Mouse (Mus musculus) liver, embryonic 11.5 days (tissue): ENCODE results near the gene Ccdc190. TPM values are rescaled to one million over a fixed set of nuclear protein-coding genes. Genes with fewer than 3 reads are reported as not detected.
A peak's percentile ranks its signal among the peaks of the same experiment; 100 is the strongest.

ENCODE experiments used
- ATAC-seq: fragments of 200-750 bp; cut with Nextera tagmentation; replicated peaks from 2 replicates; pipeline ENCODE4 v1.8.0; 2017; ENCODE audit warnings: moderate number of reproducible peaks, mild to moderate bottlenecking, moderate TSS enrichment, moderate library complexity; ENCODE audit not compliant: low FRiP score
- DNase-seq: peaks from one replicate; pipeline ENCODE4 v3.0.0-alpha.2; 2017; ENCODE audit warnings: low spot score
- H3K27ac ChIP-seq: fragments of 300-500 bp; sonication (generic); 2 replicates; pipeline ENCODE4 v1.5.1; 2014; ENCODE audit warnings: mild to moderate bottlenecking, low read depth, low read length, control low read depth
- H3K27me3 ChIP-seq: fragments of 300-500 bp; sonication (generic); replicated peaks from 2 replicates; pipeline ENCODE4 v1.6.1; 2014; ENCODE audit warnings: low read length, mixed read lengths; ENCODE audit not compliant: control insufficient read depth, insufficient read depth
- H3K36me3 ChIP-seq: fragments of 300-500 bp; sonication (generic); 2 replicates; pipeline ENCODE4 v1.6.1; 2014; ENCODE audit warnings: mild to moderate bottlenecking, low read length, moderate library complexity, mixed read lengths; ENCODE audit not compliant: control insufficient read depth, insufficient read depth
- H3K4me1 ChIP-seq: fragments of 300-500 bp; sonication (generic); replicated peaks from 2 replicates; pipeline ENCODE4 v1.6.1; 2014; ENCODE audit warnings: low read length, mixed read lengths; ENCODE audit not compliant: control insufficient read depth, insufficient read depth
- H3K4me2 ChIP-seq: fragments of 300-500 bp; sonication (generic); 2 replicates; pipeline ENCODE4 v1.6.1; 2014; ENCODE audit warnings: mild to moderate bottlenecking, control low read depth, moderate library complexity
- H3K4me3 ChIP-seq: fragments of 300-500 bp; sonication (generic); 2 replicates; pipeline ENCODE4 v1.5.1; 2014; ENCODE audit warnings: low read depth, low read length, control low read depth
- H3K9ac ChIP-seq: fragments of 300-500 bp; sonication (generic); 2 replicates; pipeline ENCODE4 v1.6.1; 2014; ENCODE audit warnings: low read depth, low read length, control low read depth
- H3K9me3 ChIP-seq: fragments of 300-500 bp; sonication (generic); 2 replicates; pipeline ENCODE4 v1.6.1; 2016; ENCODE audit warnings: low read length, inconsistent platforms, mixed read lengths; ENCODE audit not compliant: control insufficient read depth
- WGBS: fragments of 180-500 bp; shearing (Covaris S2); extraction: QIAGEN DNeasy Blood & Tissue Kit; methylation state at CpG from one replicate; pipeline ENCODE4 v1.1.7; 2014; 5-methylcytosine and 5-hydroxymethylcytosine counted together
- polyA plus RNA-seq: library from polyadenylated mRNA; unstranded; fragments of >200 nt; fragmentation: Nextera tagmentation; extraction: Ambion mirVana; gene quantifications from 2 replicates; pipeline ENCODE4 v1.2.1, GENCODE M21; 2014

Ccdc190 gene
- polyA plus RNA-seq, 1 experiment from 2014 or later, result not detected

- H3K4me2 ChIP-seq, result no peak overlapping the region
- no peak overlapping the region for H3K4me3 ChIP-seq
- WGBS, result 72% methylated on average over 6 of the region's 6 CpGs
- ATAC-seq (no peak), DNase-seq (no peak)
- H3K36me3 ChIP-seq, result 0 out of 2 replicates have a peak, but pooled peaks cover 3% of the 10 kb centered on the region
- H3K9ac ChIP-seq, result no peak overlapping the region
- H3K27me3 ChIP-seq, result no peaks in the 10 kb centered on the region
- H3K4me1 ChIP-seq, result no peaks in the 10 kb centered on the region
- no peaks in the 10 kb centered on the region for H3K9me3 ChIP-seq
- no peak overlapping the region for H3K27ac ChIP-seq
These were observed 19.2 kb downstream of the Ccdc190 start for GRCm38 (mm10) chr1:169947654-169948053.

DNA sequence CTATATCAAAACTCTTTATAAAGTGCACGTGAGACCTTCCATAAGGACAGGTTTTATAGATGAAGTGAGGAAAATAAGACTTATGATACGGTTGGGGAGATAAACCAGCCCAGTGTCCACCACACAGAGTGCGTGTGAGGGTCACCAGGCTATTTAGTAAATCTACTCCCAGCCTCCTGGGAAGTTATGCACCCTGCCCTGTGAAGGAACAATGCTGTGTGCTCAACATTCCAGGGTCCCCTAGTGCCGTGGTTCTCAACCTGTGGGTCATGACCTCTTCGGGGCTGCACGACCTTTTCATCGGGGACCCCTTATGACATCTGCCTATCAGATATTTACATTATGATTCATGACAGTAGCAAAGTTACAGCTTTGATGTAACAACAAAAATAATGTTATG, 19.8 kb downstream of the Ccdc190 start:
- no peak overlapping the region for H3K27ac ChIP-seq
- WGBS, result 75% methylated on average over 7 of the region's 7 CpGs
- DNase-seq, result no peak
- no peak overlapping the region for H3K9ac ChIP-seq
- H3K4me2 ChIP-seq, result no peak overlapping the region
- H3K4me1 ChIP-seq, result no peaks in the 10 kb centered on the region
- no peaks in the 10 kb centered on the region for H3K27me3 ChIP-seq
- no peak overlapping the region for H3K4me3 ChIP-seq
- peaks cover 8% of the 10 kb centered on the region; the same call in 1 of the 2 replicates for H3K36me3 ChIP-seq
- no peak for ATAC-seq
- H3K9me3 ChIP-seq, result no peaks in the 10 kb centered on the region

DNA sequence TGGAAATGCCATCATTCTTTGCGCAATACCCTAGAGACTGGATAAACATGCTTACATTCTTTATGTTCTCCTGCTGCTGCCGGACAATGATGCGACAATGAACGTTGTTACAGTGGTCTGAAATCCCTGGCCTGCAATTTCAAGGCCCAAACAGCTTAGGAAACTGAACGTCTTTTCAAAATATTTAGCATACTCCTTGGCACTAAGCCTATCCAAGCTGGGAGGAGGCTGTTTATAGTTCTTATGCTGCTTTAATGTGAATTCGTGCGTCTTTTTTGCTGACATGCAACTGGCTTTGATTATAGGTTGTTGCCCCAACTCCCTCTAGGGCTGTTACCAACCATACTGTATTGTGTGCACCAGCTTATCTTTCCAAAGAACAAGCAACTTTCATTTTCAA, 20.4 kb downstream of the Ccdc190 start:
- DNase-seq (no peak), ATAC-seq (no peak)
- Histone ChIP-seq H3K9me3 (no peaks in the 10 kb centered on the region), H3K27me3 (no peaks in the 10 kb centered on the region), H3K27ac (no peak overlapping the region), H3K4me1 (no peaks in the 10 kb centered on the region), H3K4me2 (no peak overlapping the region), H3K4me3 (no peak overlapping the region), H3K9ac (no peak overlapping the region), H3K36me3 (peaks cover 8% of the 10 kb centered on the region; the same call in 1 of the 2 replicates)
- 83% methylated on average over 7 of the region's 7 CpGs for WGBS

DNA sequence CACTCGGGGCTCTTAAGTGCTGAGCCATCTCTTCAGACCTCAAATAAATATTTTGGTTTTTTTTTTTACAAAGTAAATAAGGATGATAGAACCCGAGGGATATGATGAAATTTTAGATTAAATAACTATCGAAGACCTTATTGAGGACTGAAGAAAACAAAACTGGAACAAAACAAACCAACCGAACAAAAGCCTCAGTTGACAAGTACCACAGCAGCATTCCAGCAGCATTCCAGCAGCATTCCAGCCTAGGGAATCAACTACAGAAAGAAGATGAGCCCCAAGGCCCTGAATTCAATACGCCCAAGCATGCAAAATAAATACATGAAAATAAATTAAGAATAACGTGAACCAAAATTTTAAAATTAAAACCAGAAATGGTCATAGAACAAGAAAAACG, 21.5 kb downstream of the Ccdc190 start:
- DNase-seq (no peak), ATAC-seq (no peak)
- Histone ChIP-seq H3K36me3 (peaks cover 13% of the 10 kb centered on the region), H3K4me3 (no peak overlapping the region), H3K27ac (no peak overlapping the region), H3K9ac (no peak overlapping the region), H3K4me2 (no peak overlapping the region), H3K9me3 (no peaks in the 10 kb centered on the region), H3K4me1 (no peaks in the 10 kb centered on the region), H3K27me3 (no peaks in the 10 kb centered on the region)
- WGBS, result 72% methylated on average over 7 of the region's 7 CpGs

- DNase-seq (no peak), ATAC-seq (no peak; the same call in 1 of the 2 replicates)
- Histone ChIP-seq H3K27ac (no peak overlapping the region), H3K4me1 (no peaks in the 10 kb centered on the region), H3K4me3 (no peak overlapping the region), H3K9me3 (no peaks in the 10 kb centered on the region), H3K9ac (no peak overlapping the region), H3K36me3 (peaks cover 16% of the 10 kb centered on the region), H3K4me2 (no peak overlapping the region), H3K27me3 (no peaks in the 10 kb centered on the region)
- WGBS, result 87% methylated on average over 4 of the region's 4 CpGs
These were observed 22.2 kb downstream of the Ccdc190 start for GRCm38 (mm10) chr1:169950651-169951050.

DNA sequence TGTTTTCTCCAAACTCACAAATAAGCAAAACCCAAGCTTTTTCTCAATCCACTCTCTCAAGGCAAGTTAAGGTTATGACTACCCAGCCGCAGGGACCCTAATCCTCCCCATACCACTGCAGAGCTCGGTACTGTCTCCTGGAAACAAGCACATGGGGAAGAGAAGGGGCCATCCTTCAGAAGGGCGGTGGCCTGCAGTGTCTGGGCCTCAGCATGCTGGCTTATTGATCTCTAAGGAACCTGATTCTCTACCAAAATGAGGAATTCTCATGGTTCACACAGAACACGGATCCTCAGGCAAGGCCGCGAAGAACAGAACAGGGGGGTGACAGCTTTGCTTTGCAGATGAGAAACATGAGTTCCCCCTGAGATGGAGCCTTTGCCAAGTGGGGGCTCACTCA, 23.1 kb downstream of the Ccdc190 start:
- peaks cover 17% of the 10 kb centered on the region for H3K36me3 ChIP-seq
- no peak overlapping the region for H3K4me2 ChIP-seq
- H3K4me1 ChIP-seq, result no peaks in the 10 kb centered on the region
- no peak overlapping the region for H3K9ac ChIP-seq
- no peak overlapping the region for H3K27ac ChIP-seq
- no peak for ATAC-seq
- 93% methylated on average over 6 of the region's 6 CpGs for WGBS
- no peaks in the 10 kb centered on the region for H3K27me3 ChIP-seq
- no peak for DNase-seq
- H3K4me3 ChIP-seq, result no peak overlapping the region
- H3K9me3 ChIP-seq, result no peaks in the 10 kb centered on the region

GRCm38 (mm10) chr1:169952636-169953035, 24.2 kb downstream of the Ccdc190 start:
- 90% methylated on average over 10 of the region's 10 CpGs for WGBS
- H3K36me3 ChIP-seq, result peaks cover 17% of the 10 kb centered on the region
- no peaks in the 10 kb centered on the region for H3K4me1 ChIP-seq
- no peaks in the 10 kb centered on the region for H3K9me3 ChIP-seq
- H3K27ac ChIP-seq, result no peak overlapping the region
- no peak for DNase-seq
- H3K4me2 ChIP-seq, result no peak overlapping the region
- H3K9ac ChIP-seq, result no peak overlapping the region
- H3K4me3 ChIP-seq, result no peak overlapping the region
- no peaks in the 10 kb centered on the region for H3K27me3 ChIP-seq
- ATAC-seq, result no peak

- H3K4me2 ChIP-seq, result no peak overlapping the region
- no peak for ATAC-seq
- no peak overlapping the region for H3K27ac ChIP-seq
- H3K9me3 ChIP-seq, result no peaks in the 10 kb centered on the region
- no peaks in the 10 kb centered on the region for H3K4me1 ChIP-seq
- H3K9ac ChIP-seq, result no peak overlapping the region
- no peak overlapping the region for H3K4me3 ChIP-seq
- H3K27me3 ChIP-seq, result no peaks in the 10 kb centered on the region
- DNase-seq, result no peak
- H3K36me3 ChIP-seq, result peaks cover 17% of the 10 kb centered on the region
- WGBS, result 94% methylated on average over 10 of the region's 10 CpGs
These were observed 24.7 kb downstream of the Ccdc190 start for GRCm38 (mm10) chr1:169953106-169953505.

DNA sequence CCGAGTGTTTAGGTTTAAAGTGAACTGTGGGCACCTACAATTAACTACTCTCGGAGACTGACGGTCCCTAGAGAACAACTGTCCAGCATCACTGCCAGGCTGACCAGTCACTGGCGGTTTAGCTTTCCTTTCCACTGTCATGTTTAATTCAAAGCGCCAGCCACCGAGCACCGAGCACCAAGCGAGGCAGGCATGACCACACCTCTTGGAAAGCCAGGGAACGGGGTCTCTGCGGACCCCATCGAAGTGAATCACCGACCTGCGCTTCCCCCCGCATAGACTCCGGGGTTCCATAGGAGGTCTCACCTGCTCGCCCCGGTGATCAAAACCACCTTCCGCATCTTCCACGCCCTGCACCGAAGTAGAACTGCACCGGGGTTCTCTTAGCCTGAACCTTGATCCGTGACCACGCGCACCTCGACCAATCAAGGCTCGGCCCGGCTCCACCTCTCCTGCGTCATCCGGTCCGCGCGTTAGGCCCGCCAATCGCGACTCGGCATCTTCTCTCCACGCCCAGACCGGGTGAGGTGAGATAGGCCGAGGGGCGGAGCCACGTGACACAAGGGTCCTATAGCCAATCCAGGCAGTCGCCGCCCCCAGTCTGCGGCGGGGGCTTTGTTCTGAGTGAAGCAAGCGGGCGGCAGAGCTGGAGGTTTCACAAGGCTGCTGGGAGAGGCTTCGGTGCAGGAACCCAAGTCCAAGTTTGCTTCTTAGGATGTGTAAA, 40.5 kb downstream of the Ccdc190 start, which contains the start of gene Hsd17b7:
Gene Hsd17b7 (minus strand): TSS at position 450 of the 724 bp plus-strand sequence.
- Histone ChIP-seq H3K4me1 (peaks cover 10% of the 10 kb centered on the region; the same call in 1 of the 2 replicates), H3K36me3 (no peaks in the 10 kb centered on the region; the same call in 1 of the 2 replicates), H3K9ac (peak within 1 kb of the TSS; percentile 62), H3K27me3 (no peaks in the 10 kb centered on the region), H3K4me2 (peak within 1 kb of the TSS; percentile 88), H3K27ac (peak within 1 kb of the TSS; percentile 52; the same call in 1 of the 2 replicates), H3K9me3 (no peaks in the 10 kb centered on the region), H3K4me3 (peak within 1 kb of the TSS; percentile 73)
- peak; percentile 97 for DNase-seq
- WGBS, result 1% methylated on average over 48 of the region's 48 CpGs
- ATAC-seq, result peak; percentile 100
